Mouse (Mus musculus) hematopoietic stem cell, adult 5-6 weeks (primary cell): ENCODE results near the gene Napa. TPM values are rescaled to one million over a fixed set of nuclear protein-coding genes. Genes with fewer than 3 reads are reported as not detected.

Experiments used
- ATAC-seq, 2 experiments: fragments of 125-278 bp in 1 of 2; replicated peaks in 1 of 2; 2 replicates each; pipeline ENCODE4 v1.8.0; 2016 to 2017; ENCODE audit warnings: inconsistent platforms in 2 of 2, mild to moderate bottlenecking in 2 of 2, moderate number of reproducible peaks in 2 of 2, low read depth in 1 of 2, moderate TSS enrichment in 1 of 2; ENCODE audit not compliant: low FRiP score in 2 of 2, poor library complexity in 2 of 2, severe bottlenecking in 2 of 2, insufficient read depth in 1 of 2, low TSS enrichment in 1 of 2
- total RNA-seq: library from RNA; stranded (forward); fragments of 172-1452, 232-1000 nt; gene quantifications from 2 replicates; pipeline ENCODE4 v1.2.3, GENCODE M21; 2017

Napa gene
- total RNA-seq, 1 experiment from 2014 or later, result 44.4 TPM

- no peak for ATAC-seq
These were observed 18.3 kb upstream of the Napa start for GRCm38 (mm10) chr7:16079947-16080346.

DNA sequence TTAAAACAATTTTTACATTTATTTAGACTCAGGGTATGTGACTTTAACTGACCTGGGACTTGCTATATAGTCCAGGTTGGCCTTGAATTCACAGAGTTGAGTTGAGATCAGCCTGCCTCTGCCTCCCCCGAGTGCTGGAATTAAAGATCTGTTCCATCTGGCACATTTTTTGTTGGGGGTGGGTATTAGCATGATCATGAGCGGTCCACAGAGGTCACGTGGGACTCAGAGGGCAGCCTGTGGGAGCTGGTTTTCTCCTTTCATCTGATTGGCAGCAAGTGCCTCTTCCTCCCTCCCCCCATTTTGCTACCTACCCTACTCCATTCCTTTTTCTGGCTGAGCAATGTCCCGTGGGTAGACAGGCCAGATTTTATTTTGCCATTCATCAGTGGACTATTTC lies 17.7 kb upstream of the Napa start:
- ATAC-seq, result no peak

- no peak for ATAC-seq
These were observed 14.9 kb upstream of the Napa start for GRCm38 (mm10) chr7:16083361-16083760.

DNA sequence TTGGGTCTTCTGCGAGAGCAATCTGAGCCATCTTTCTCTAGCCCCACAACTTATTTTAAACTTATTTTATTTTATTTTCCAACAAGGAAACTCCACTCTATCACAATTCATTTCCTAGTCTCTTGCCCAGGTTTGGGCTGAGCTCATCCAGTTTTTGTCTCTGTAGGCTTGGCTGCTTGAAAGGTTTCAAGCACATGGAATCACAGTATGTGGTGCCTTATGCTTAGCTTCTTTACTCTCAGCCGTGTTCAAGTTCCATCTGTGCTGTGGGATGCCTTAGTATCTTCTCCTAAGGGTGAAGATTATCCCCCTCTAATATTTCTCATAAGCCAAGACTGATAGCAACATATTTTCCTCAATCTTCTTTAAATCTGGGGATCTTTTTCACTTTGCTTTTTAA lies 10.7 kb upstream of the Napa start:
- ATAC-seq, result no peak

DNA sequence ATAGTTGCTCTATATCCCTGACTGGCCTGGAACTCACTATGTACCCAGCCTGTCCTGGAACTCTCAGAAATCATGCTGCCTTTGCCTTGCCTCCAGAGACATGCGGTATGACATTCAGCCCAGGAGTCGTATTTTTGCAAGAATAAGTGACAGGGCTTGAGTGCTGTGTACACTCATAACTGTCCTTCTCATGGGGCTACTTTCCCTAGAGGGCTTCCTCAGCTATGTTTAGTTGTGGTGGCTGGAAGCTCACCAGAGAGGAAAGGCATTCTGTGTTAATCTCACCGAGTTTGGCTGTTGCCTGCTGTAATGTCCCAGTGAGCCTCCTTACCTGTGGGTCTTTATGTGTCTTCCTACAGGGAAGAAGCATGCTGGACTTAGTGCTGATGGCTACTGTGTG lies 3.7 kb upstream of the Napa start:
- no peak for ATAC-seq

GRCm38 (mm10) chr7:16099901-16100300 lies 1.6 kb downstream of the Napa start:
- no peak for ATAC-seq

DNA sequence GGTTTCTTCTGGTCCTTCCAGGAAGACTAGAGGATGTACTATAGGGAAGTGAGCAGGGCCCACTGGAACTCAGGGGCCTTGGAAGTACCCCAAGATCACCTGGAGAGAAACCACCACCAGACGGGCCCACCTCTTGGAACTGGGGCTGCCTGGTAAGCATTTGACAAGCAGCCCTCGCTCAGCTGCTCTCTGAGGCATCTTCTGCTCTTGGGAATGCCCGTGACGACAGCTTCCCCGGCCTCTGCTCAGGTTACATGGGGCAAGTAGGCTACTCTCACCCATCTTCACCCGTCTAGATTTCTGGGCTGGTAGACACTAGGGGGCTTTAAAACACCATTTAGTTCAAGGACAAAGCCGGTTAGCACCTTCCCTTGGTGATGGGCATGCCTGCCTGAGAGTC lies 2.8 kb downstream of the Napa start:
- no peak for ATAC-seq

DNA sequence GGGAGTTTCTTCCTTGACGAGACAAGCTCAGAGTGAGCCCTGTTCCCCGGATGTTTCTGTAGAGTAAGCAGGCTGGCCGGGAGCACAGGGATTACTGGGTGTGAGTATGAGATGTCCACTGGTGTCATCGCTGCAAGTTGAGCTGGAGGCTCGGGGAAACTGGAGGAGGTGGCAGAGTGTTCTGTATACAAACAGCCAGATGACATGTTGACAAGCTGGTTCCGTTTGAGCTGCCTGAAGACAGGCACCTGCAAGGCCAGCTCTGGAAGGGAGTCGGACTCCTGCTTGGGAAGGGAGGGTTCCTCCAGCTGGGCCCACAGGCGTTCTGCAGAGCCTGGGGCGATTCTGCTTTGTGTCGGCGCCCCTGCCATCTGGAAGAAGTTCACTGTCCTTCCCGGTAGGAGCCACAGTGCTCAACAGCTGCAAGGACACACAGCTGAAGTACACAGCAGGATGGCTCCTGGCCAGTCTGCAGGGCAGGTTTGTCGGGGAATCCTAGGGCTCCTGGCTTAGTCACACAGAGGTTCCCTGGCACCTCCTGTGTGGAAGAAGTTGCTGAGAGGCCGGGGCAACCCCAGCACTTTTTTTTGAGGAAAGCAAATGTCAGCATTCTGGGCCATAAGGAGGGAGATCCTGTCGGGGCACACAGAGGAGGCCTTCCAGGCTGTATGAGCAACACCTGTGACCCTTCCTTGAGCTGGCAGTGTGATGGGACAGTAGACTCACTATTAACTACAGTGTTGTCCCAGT lies 3.6 kb downstream of the Napa start:
- no peak for ATAC-seq

DNA sequence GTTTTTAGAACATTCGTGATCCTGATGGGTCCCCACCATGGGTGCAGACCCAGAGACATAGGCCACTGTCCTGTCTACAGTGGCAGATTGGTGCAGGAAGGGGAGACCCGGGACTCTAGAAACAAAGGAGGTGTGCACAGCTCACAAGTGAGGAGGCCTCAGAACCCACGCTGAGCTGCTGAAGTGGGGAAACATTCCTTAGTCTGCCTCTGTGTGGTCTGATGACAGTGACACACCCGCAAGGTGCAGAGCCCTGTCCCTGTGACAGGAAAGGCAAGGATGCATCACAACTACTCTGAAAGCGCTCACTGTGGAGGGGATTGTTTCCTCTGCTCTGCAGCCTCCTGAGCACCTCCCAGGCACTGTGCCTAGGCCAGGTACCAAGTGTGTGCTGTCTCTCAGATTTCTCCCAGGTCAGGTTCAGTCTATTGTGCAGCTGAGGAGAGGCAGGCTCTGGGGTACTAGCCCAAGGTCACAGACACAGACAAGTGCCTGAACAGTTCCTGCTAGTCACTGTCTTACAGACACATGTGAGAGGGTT lies 4.5 kb downstream of the Napa start:
- ATAC-seq, result no peak

DNA sequence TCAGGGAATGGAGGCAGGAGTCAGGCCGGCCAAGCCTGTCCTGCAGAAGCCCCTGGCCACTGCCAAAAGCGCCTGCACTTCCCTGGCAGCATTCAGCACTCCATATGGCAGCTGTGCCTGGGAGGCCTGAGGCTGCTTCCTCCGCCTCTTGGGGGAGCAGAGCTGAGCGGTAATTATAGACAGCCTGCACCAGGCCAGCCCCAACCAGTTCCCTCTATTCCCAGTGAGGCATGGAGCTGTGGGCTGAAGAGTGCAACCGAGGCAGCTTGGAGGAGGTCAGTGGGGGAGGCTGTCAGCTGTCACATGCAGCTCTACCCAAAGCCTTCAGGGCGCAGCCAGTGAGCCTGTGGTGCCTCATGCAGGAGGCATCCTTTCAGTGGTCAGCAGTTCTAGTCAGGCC lies 5.5 kb downstream of the Napa start:
- no peak for ATAC-seq

DNA sequence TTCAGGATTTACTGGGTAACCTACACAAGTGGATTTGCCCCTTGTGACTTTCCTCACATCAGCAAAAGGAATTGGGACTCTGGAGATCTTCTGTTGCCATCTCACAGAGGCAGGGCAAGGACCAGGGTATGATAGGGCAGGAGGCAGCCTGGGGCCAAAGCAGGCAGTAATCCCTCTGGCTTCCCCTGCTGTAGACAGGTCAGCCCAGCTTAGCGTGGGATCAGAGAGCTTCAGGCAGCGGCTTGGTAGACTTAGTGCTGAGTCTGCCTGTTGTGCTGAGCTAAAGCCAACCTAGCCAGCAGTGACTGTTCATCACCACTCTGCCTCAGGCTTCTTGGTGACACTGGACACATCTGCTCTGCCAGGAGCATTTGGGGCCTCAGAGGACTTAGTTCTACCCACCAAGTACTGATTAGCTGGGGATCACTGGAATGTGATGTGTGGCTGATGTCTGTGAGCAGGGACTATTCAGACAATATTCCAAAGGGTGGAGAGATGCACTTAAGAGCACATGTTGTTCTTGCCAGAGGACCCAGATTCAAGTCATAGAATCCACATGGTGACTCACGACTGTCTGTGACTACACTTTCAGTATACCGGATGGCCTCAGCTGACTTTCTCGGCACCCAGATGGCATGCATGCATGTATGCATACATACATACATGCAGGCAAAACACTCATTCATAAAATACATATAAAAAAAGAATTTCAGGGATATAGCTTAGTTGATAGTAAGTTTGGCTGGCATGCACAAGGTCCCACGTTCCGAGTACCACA lies 6.5 kb downstream of the Napa start:
- ATAC-seq, result no peak

GRCm38 (mm10) chr7:16108886-16109542 lies 10.8 kb downstream of the Napa start:
- no peak for ATAC-seq

- ATAC-seq, result no peak
These were observed 11.9 kb downstream of the Napa start for GRCm38 (mm10) chr7:16110158-16110557.

DNA sequence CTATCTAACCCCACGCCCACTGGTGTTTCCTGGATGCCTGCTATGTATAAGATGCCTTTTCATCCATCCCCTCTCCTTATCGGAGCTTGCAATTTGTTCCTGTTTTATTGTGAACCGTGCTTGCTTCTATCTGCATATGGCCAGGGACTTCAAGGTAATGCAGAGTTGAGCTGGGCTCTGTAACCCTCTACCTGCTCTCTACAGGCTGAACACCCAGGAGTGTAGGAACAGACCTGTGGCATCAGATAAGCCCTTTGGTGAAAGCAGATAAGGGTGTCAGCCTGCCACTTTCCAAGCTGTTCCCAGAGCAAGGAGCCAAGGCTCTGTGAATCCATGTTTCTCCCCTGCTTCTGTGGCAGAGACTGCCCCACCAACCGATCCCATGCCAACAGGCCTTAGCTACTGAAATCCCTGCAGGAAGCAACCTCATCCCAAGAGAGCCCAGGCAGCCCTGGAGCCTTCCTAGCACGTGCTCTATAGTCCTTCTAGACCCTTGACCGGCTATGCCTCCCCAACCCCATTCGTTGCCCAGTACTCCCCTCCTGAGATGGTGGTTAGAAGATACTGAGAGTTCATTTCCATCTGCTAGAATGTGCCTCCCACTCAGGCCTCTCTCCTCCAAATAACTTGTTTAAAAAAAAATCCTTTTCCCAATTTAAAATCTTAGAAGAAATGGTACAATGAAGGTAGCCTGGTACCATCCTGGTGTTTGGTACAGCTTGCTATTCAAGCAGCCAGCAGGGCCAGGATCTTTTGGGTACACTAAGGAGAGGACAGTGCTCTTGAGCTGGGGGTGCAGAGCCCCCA lies 13.2 kb downstream of the Napa start:
- ATAC-seq, result no peak

DNA sequence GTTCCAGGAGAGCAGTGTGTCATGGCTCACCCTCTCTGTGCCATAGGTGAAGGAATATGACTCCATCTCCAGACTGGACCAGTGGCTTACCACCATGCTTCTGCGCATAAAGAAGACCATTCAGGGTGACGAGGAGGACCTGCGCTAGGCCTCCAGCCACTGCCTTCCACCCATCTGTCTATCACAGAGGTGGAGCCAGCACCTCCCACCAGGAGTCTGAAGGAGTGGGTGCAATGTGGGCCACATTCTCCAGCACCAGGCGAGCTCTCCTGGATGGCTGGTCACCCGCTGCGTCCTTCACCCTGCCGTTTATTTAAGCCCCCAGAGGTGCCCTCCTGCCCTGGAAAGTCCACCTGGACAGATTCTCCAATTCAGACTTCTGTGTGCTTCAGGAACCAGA lies 18.2 kb downstream of the Napa start:
- ATAC-seq, result no peak

DNA sequence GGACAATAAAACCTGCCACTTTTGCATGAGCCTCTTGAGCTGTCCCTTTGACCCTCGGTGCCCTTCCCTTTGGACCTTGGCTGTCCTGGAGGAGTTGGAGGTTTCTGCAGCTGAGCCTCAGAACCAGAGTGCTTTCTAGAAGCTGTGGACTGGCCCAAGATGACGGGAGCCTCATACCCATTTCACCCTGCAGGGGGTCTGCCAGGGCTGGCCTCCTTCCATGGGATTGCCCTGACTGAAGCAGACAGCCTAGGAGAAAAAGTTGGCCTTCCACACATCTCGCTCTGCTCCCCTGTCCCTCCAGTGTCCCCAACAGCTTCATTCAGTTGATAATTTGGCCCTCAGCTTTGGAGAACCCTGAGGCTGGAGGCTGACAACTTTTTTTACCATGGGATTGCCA lies 18.8 kb downstream of the Napa start:
- ATAC-seq, result no peak

DNA sequence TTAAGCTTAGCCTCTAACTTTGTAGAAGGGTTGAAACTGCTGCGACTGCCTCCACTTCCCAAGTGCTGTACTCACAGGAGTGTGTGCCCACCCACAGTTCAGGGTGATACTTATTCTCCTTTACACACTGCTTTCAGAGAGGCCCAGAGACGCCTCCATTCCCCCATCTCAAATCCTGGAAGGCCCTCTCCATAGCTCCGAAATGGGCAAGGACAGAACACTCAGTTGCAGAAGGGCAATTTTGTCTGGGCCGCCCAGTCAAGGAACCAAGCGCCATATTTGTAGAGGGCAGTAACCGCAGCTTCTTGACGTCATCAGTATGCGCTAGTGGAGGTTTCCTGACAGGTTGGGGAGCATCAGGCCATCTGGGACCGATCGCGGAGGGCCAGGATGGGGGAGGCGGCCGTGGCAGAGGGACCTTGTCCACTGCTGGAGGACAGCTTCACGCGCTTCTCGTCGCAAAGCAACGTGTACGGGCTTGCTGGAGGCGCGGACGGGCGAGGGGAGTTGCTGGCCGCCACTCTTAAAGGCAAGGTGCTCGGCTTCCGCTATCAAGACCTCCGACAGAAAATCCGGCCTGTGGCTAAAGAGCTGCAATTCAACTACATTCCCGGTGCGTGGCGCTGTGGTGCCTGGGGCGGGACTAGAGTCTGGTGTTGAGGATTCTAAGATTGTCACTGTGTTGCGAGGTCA lies 21.5 kb downstream of the Napa start, which contains the start of gene Kptn:
Gene Kptn, plus strand, starts transcription at position 327 of the 693 bp plus-strand sequence.
- ATAC-seq, result peak; percentile 79 to 88
